Comparison of ENCODE assay signal across 35 mouse cellular contexts in genomic region chr3:75430564-75431181, GRCm38 (mm10). TPM values are rescaled to one million over a fixed set of nuclear protein-coding genes. Genes with fewer than 3 reads are reported as not detected.
DNase-seq lines count a peak whose midpoint lies in the region; ATAC-seq and TF ChIP-seq lines count a peak whose summit lies in the region.
"Had no signal": no experiment of that assay in that cellular context is flagged by ENCODE, and none has a peak within 500 bp of the region (broad histone marks: within the 10 kb centered on the region; RNA-seq: fewer than 3 reads in every experiment).

No protein-coding gene starts in this region.

- 77% methylated on average over 4 of the region's 4 CpGs for WGBS in hindbrain, embryonic 12.5 days
- 86% methylated on average over 4 of the region's 4 CpGs for WGBS in hindbrain, embryonic 10.5 days
- WGBS in hindbrain, postnatal 0 days: 60% methylated on average over 4 of the region's 4 CpGs
- 39% methylated on average over 4 of the region's 4 CpGs for WGBS in neural tube, embryonic 13.5 days
- WGBS in forebrain, embryonic 11.5 days: 81% methylated on average over 4 of the region's 4 CpGs

- no peak overlapping the region for H3K27ac ChIP-seq in hindbrain, embryonic 12.5 days
- H3K27ac ChIP-seq in hindbrain, embryonic 10.5 days: no peak overlapping the region
- H3K27ac ChIP-seq in hindbrain, postnatal 0 days: no peak overlapping the region
- H3K27ac ChIP-seq in neural tube, embryonic 13.5 days (replicated peaks): no peak overlapping the region
- no peak overlapping the region for H3K27ac ChIP-seq in forebrain, embryonic 11.5 days (ENCODE audit: low read depth, low read length)
- H3K27ac ChIP-seq: embryonic facial prominence, embryonic 12.5 days; forebrain, embryonic 10.5 days; heart, embryonic 10.5 days; heart, embryonic 15.5 days; limb, embryonic 10.5 days; limb, embryonic 15.5 days; liver, embryonic 13.5 days had no signal

- DNase-seq in hindbrain, embryonic 10.5 days (ENCODE audit: low spot score): no peak
- DNase-seq in brain, embryonic 14.5 days (ENCODE audit: low read depth): peak; percentile 48
- peak; percentile 5 for DNase-seq in hindbrain, postnatal 0 days (ENCODE audit: low spot score)
- DNase-seq in cerebellum, adult 11-12 months: no peak
- no peak for DNase-seq in forebrain, embryonic 11.5 days (ENCODE audit: low spot score)
- DNase-seq: adrenal gland, postnatal 10 days; cerebellum, adult 11 months; cerebellum, adult 9-11 months; embryo, embryonic 11 days; forebrain, postnatal 0 days; gastrocnemius, postnatal 14 days; kidney, adult 9 months; kidney, postnatal 10 days; layer of hippocampus, postnatal 36 days; liver, embryonic 13.5 days; lung, adult 18-20 months; lung, postnatal 4 days; thymus, adult 2 months; thymus, postnatal 36 days had no signal

- H3K4me1 ChIP-seq in hindbrain, embryonic 12.5 days: no peaks in the 10 kb centered on the region
- H3K4me1 ChIP-seq in hindbrain, embryonic 10.5 days (replicated peaks): no peaks in the 10 kb centered on the region
- H3K4me1 ChIP-seq in hindbrain, postnatal 0 days (ENCODE audit: insufficient read depth, low read length): no peaks in the 10 kb centered on the region
- no peaks in the 10 kb centered on the region for H3K4me1 ChIP-seq in neural tube, embryonic 13.5 days (replicated peaks)
- no peaks in the 10 kb centered on the region for H3K4me1 ChIP-seq in forebrain, embryonic 11.5 days (replicated peaks; ENCODE audit: control insufficient read depth, insufficient read depth, low read length)
- H3K4me1 ChIP-seq: embryonic facial prominence, embryonic 12.5 days; forebrain, embryonic 10.5 days; heart, embryonic 10.5 days; heart, embryonic 15.5 days; limb, embryonic 10.5 days; limb, embryonic 15.5 days; liver, embryonic 13.5 days; megakaryocyte, embryonic 14.5 days had no signal

- no peaks in the 10 kb centered on the region for H3K36me3 ChIP-seq in hindbrain, embryonic 12.5 days
- no peaks in the 10 kb centered on the region for H3K36me3 ChIP-seq in hindbrain, embryonic 10.5 days
- no peaks in the 10 kb centered on the region for H3K36me3 ChIP-seq in hindbrain, postnatal 0 days (ENCODE audit: insufficient read depth, low read length)
- H3K36me3 ChIP-seq in neural tube, embryonic 13.5 days: no peaks in the 10 kb centered on the region
- no peaks in the 10 kb centered on the region for H3K36me3 ChIP-seq in forebrain, embryonic 11.5 days (ENCODE audit: control insufficient read depth, insufficient read depth, low read length)
- H3K36me3 ChIP-seq: embryonic facial prominence, embryonic 12.5 days; forebrain, embryonic 10.5 days; G1E; heart, embryonic 10.5 days; heart, embryonic 15.5 days; limb, embryonic 10.5 days; limb, embryonic 15.5 days; liver, embryonic 13.5 days had no signal

- no peaks in the 10 kb centered on the region for H3K27me3 ChIP-seq in hindbrain, embryonic 12.5 days
- no peaks in the 10 kb centered on the region for H3K27me3 ChIP-seq in hindbrain, embryonic 10.5 days (ENCODE audit: insufficient read depth, poor library complexity, severe bottlenecking)
- H3K27me3 ChIP-seq in hindbrain, postnatal 0 days (ENCODE audit: insufficient read depth, low read length): no peaks in the 10 kb centered on the region
- no peaks in the 10 kb centered on the region for H3K27me3 ChIP-seq in neural tube, embryonic 13.5 days
- no peaks in the 10 kb centered on the region for H3K27me3 ChIP-seq in forebrain, embryonic 11.5 days (ENCODE audit: control insufficient read depth, insufficient read depth, low read length)
- H3K27me3 ChIP-seq: embryonic facial prominence, embryonic 12.5 days; heart, embryonic 15.5 days; limb, embryonic 15.5 days; liver, embryonic 13.5 days; megakaryocyte, embryonic 14.5 days had no signal

- peak; percentile 52 for ATAC-seq in hindbrain, embryonic 12.5 days (ENCODE audit: low FRiP score)
- ATAC-seq in hindbrain, postnatal 0 days: peak; percentile 51
- peak; percentile 90 for ATAC-seq in neural tube, embryonic 13.5 days (ENCODE audit: low read depth)
- ATAC-seq in monocyte, adult 5-6 weeks (replicated peaks; ENCODE audit: insufficient number of reproducible peaks, low FRiP score, low TSS enrichment, poor library complexity, severe bottlenecking): no peak
- no peak for ATAC-seq in forebrain, embryonic 11.5 days (replicated peaks; ENCODE audit: low FRiP score)
- ATAC-seq: forebrain, postnatal 0 days; intestine, postnatal 0 days; lung, postnatal 0 days had no signal

- H3K4me2 ChIP-seq in hindbrain, embryonic 12.5 days (replicated peaks): no peak overlapping the region
- no peak overlapping the region for H3K4me2 ChIP-seq in hindbrain, postnatal 0 days (ENCODE audit: low read depth, low read length)
- no peak overlapping the region for H3K4me2 ChIP-seq in neural tube, embryonic 13.5 days
- H3K4me2 ChIP-seq in forebrain, embryonic 11.5 days (ENCODE audit: low read depth, low read length, severe bottlenecking): no peak overlapping the region
- H3K4me2 ChIP-seq: embryonic facial prominence, embryonic 12.5 days; heart, embryonic 15.5 days; limb, embryonic 15.5 days; liver, embryonic 13.5 days had no signal

- no peak overlapping the region for H3K9ac ChIP-seq in hindbrain, embryonic 12.5 days
- no peak overlapping the region for H3K9ac ChIP-seq in hindbrain, postnatal 0 days (replicated peaks; ENCODE audit: low read length)
- no peak overlapping the region for H3K9ac ChIP-seq in neural tube, embryonic 13.5 days
- H3K9ac ChIP-seq in forebrain, embryonic 11.5 days (ENCODE audit: low read length): no peak overlapping the region
- H3K9ac ChIP-seq: embryonic facial prominence, embryonic 12.5 days; forebrain, postnatal 0 days; heart, embryonic 15.5 days; limb, embryonic 15.5 days; liver, embryonic 13.5 days had no signal

- H3K9me3 ChIP-seq in hindbrain, embryonic 12.5 days (replicated peaks): no peaks in the 10 kb centered on the region
- no peaks in the 10 kb centered on the region for H3K9me3 ChIP-seq in hindbrain, embryonic 10.5 days
- H3K9me3 ChIP-seq in hindbrain, postnatal 0 days (ENCODE audit: low read length): no peaks in the 10 kb centered on the region
- H3K9me3 ChIP-seq in neural tube, embryonic 13.5 days: no peaks in the 10 kb centered on the region
- H3K9me3 ChIP-seq in forebrain, embryonic 11.5 days (ENCODE audit: control insufficient read depth, low read length): no peaks in the 10 kb centered on the region
- H3K9me3 ChIP-seq: embryonic facial prominence, embryonic 12.5 days; forebrain, embryonic 10.5 days; G1E; heart, embryonic 10.5 days; heart, embryonic 15.5 days; limb, embryonic 10.5 days; limb, embryonic 15.5 days; liver, embryonic 13.5 days; megakaryocyte, embryonic 14.5 days had no signal

- no peak for TF ChIP-seq POLR2A in brain, embryonic 14.5 days (IDR thresholded peaks at IDR 0.05; ENCODE audit: borderline replicate concordance, extremely low read depth, insufficient read depth, insufficient read length, poor library complexity, severe bottlenecking)

- no peak for TF ChIP-seq CTCF in brain, embryonic 14.5 days (IDR thresholded peaks at IDR 0.05; ENCODE audit: borderline replicate concordance, extremely low read depth, insufficient read depth, insufficient read length)
- no peak for TF ChIP-seq CTCF in hindbrain, postnatal 0 days (IDR thresholded peaks at IDR 0.05; ENCODE audit: low read depth)

- no peak overlapping the region for H3K4me3 ChIP-seq in hindbrain, embryonic 12.5 days
- no peak overlapping the region for H3K4me3 ChIP-seq in hindbrain, embryonic 10.5 days
- no peak overlapping the region for H3K4me3 ChIP-seq in hindbrain, postnatal 0 days (ENCODE audit: low read length)
- H3K4me3 ChIP-seq in neural tube, embryonic 13.5 days: no peak overlapping the region
- no peak overlapping the region for H3K4me3 ChIP-seq in forebrain, embryonic 11.5 days (ENCODE audit: low read depth, low read length)
- H3K4me3 ChIP-seq: embryonic facial prominence, embryonic 12.5 days; forebrain, embryonic 10.5 days; heart, embryonic 10.5 days; heart, embryonic 15.5 days; limb, embryonic 10.5 days; limb, embryonic 15.5 days; liver, embryonic 13.5 days; megakaryocyte, embryonic 14.5 days had no signal

RNA-seq across cellular contexts. Expression of gene Wdr49, which starts 51.3 kb away (rescaled TPM):
- polyA plus RNA-seq in hindbrain, embryonic 12.5 days (2016; fragmentation: Nextera tagmentation; extraction: Ambion mirVana): not detected in 2 replicates
- polyA plus RNA-seq in hindbrain, embryonic 10.5 days (2016; fragmentation: Nextera tagmentation; extraction: Ambion mirVana): not detected in 2 replicates
- polyA plus RNA-seq in brain, embryonic 14.5 days (2012; rRNA removed): 0.09 and 0.19 TPM in 2 replicates
- 1.2 and 1.3 TPM in 2 replicates for total RNA-seq in hindbrain, postnatal 0 days (2014; rRNA removed)
- 0.34 and 0.35 TPM in 2 replicates for polyA plus RNA-seq in hindbrain, postnatal 0 days (2015; fragmentation: Nextera tagmentation; extraction: Ambion mirVana)
- not detected in 2 replicates for polyA plus RNA-seq in neural tube, embryonic 13.5 days (2015; fragmentation: Nextera tagmentation; extraction: Ambion mirVana)
- total RNA-seq in monocyte, adult 5-6 weeks (2017): 3.6 to 3.9 TPM in 2 of 3 replicates, not detected in the other
- polyA plus RNA-seq in forebrain, embryonic 11.5 days (2014; fragmentation: Nextera tagmentation; extraction: Ambion mirVana): not detected in 2 replicates
- total RNA-seq: adrenal gland, postnatal 10 days; gastrocnemius, postnatal 14 days; heart, postnatal 25 days had no signal
- polyA plus RNA-seq: C2C12; embryonic facial prominence, embryonic 12.5 days; forebrain, embryonic 10.5 days; G1E; heart, embryonic 10.5 days; heart, embryonic 15.5 days; intestine, postnatal 0 days; large intestine, adult 2 months; limb, embryonic 10.5 days; limb, embryonic 15.5 days; liver, embryonic 13.5 days; lung, postnatal 0 days; thymus, adult 2 months had no signal

Comparison
In these comparisons a context has a peak if more than half of its experiments do, and no peak if none do; other contexts are left out.
1. DNase-seq: peak in brain, embryonic 14.5 days (single experiment) and hindbrain, postnatal 0 days (single experiment); none in hindbrain, embryonic 10.5 days (single experiment), cerebellum, adult 11-12 months (single experiment) and forebrain, embryonic 11.5 days (single experiment).
2. ATAC-seq: peak in hindbrain, embryonic 12.5 days (single experiment), hindbrain, postnatal 0 days (single experiment) and neural tube, embryonic 13.5 days (single experiment); none in monocyte, adult 5-6 weeks (single experiment) and forebrain, embryonic 11.5 days (single experiment).